Comparison of ENCODE assay signal across 10 mouse cellular contexts in the genomic region with DNA sequence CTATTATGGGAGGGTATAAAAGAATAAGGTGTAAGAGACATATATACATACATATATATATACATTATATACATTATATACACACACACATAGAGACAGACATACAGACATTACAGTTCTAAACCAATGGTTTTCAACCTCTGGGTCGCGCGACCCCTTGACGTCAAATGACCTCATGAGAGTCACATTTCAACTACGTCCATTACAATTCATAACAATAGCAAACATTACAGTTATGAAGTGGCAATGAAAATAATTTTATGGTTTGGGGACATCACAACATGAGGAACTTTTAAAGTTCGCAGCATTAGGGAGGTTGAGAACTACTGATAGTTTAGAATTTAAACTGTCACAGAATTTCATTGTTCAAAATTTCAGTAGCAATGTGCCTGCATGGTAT. TPM values are rescaled to one million over a fixed set of nuclear protein-coding genes. Genes with fewer than 3 reads are reported as not detected.
A peak's percentile ranks its signal among the peaks of the same experiment; 100 is the strongest.
DNase-seq lines count a peak whose midpoint lies in the region; ATAC-seq and TF ChIP-seq lines count a peak whose summit lies in the region.
"Had no signal": no experiment of that assay in that cellular context is flagged by ENCODE, and none has a peak within 500 bp of the region (broad histone marks: within the 10 kb centered on the region; RNA-seq: fewer than 3 reads in every experiment).

No protein-coding gene starts in this region.

- no peaks in the 10 kb centered on the region for H3K27me3 ChIP-seq in heart, adult 2 months (ENCODE audit: control insufficient read depth, insufficient read depth, low read length)
- H3K27me3 ChIP-seq in neural tube, embryonic 11.5 days (ENCODE audit: control insufficient read depth, insufficient read depth, low read length), result no peaks in the 10 kb centered on the region
- no peaks in the 10 kb centered on the region for H3K27me3 ChIP-seq in liver, embryonic 13.5 days

- intact Hi-C loops in heart, adult 2 months (cut with DNase I), result loop anchor here (2.0 kb wide), 2 partner anchors 59 to 85 kb away; no protein-coding TSS in a partner anchor
- intact Hi-C loops in heart, postnatal 10 days (cut with DNase I), result loop anchor here (2.0 kb wide), 3 partner anchors 29 to 89 kb away; no protein-coding TSS in a partner anchor

- H3K79me2 ChIP-seq in heart, adult 2 months (replicated peaks; ENCODE audit: control insufficient read depth, insufficient read depth, low read length), result peaks cover 5% of the 10 kb centered on the region

- no peaks in the 10 kb centered on the region for H3K9me3 ChIP-seq in neural tube, embryonic 11.5 days (ENCODE audit: control insufficient read depth, low read length)
- no peaks in the 10 kb centered on the region for H3K9me3 ChIP-seq in liver, embryonic 13.5 days (replicated peaks)

- TF ChIP-seq POLR2A in heart, adult 2 months (IDR thresholded peaks at IDR 0.05; ENCODE audit: insufficient read depth, low read depth, low read length), result no peak

- no peak for TF ChIP-seq EP300 in heart, adult 2 months (IDR thresholded peaks at IDR 0.05; ENCODE audit: insufficient read depth, low read depth, low read length)

- DNase-seq in heart, adult 2 months, result no peak
- DNase-seq in heart, postnatal 10 days, result no peak
- no peak for DNase-seq in neural tube, embryonic 11.5 days (ENCODE audit: low spot score)
- DNase-seq in neural tube, embryonic 10.5 days (ENCODE audit: extremely low spot score, low spot score), result no peak
- no peak for DNase-seq in liver, embryonic 13.5 days
- DNase-seq in spleen, postnatal 4 days (ENCODE audit: low spot score in 2 of 2), result no peak
- no peak for DNase-seq in cerebellum, adult 8-10 months
- DNase-seq in layer of hippocampus, postnatal 14 days (ENCODE audit: low spot score in 2 of 2), result no peak
- DNase-seq: adrenal gland, postnatal 10 days; gastrocnemius, postnatal 36 days had no signal

- 30% methylated on average over 6 of the region's 6 CpGs for WGBS in heart, adult 2 months
- WGBS in neural tube, embryonic 11.5 days, result 83% methylated on average over 6 of the region's 6 CpGs
- 70% methylated on average over 6 of the region's 6 CpGs for WGBS in liver, embryonic 13.5 days (ENCODE audit: insufficient replicate concordance)

- H3K4me2 ChIP-seq in neural tube, embryonic 11.5 days (ENCODE audit: low read depth), result peak overlapping the region; percentile 56
- H3K4me2 ChIP-seq in liver, embryonic 13.5 days, result peak overlapping the region; percentile 94

- TF ChIP-seq CTCF in heart, adult 2 months (IDR thresholded peaks at IDR 0.05), result no peak

- peaks cover 7% of the 10 kb centered on the region for H3K4me1 ChIP-seq in heart, adult 2 months (ENCODE audit: control insufficient read depth, insufficient read depth, low read length)
- peaks cover 5% of the 10 kb centered on the region; the same call in 1 of the 2 replicates for H3K4me1 ChIP-seq in neural tube, embryonic 11.5 days (ENCODE audit: control insufficient read depth, insufficient read depth, low read length)
- H3K4me1 ChIP-seq in liver, embryonic 13.5 days (replicated peaks), result peaks cover 34% of the 10 kb centered on the region

- H3K27ac ChIP-seq in heart, adult 2 months, result peak overlapping the region; percentile 99
- H3K27ac ChIP-seq in neural tube, embryonic 11.5 days (ENCODE audit: low read depth, low read length), result no peak overlapping the region
- H3K27ac ChIP-seq in liver, embryonic 13.5 days, result no peak overlapping the region

- peak overlapping the region; percentile 100; the same call in 1 of the 2 replicates for H3K9ac ChIP-seq in heart, adult 2 months (ENCODE audit: low read depth, low read length)
- no peak overlapping the region for H3K9ac ChIP-seq in neural tube, embryonic 11.5 days (ENCODE audit: low read length)
- H3K9ac ChIP-seq in liver, embryonic 13.5 days, result peak overlapping the region; percentile 89; the same call in 1 of the 2 replicates

- H3K4me3 ChIP-seq in heart, adult 2 months, result peak overlapping the region; percentile 98
- peak overlapping the region; percentile 91 for H3K4me3 ChIP-seq in neural tube, embryonic 11.5 days (ENCODE audit: low read depth, low read length)
- peak overlapping the region; percentile 86 for H3K4me3 ChIP-seq in liver, embryonic 13.5 days (replicated peaks)

- no peak for ATAC-seq in neural tube, embryonic 11.5 days (ENCODE audit: insufficient read depth, low FRiP score, low TSS enrichment)
- no peak for ATAC-seq in liver, embryonic 13.5 days (ENCODE audit: low read depth)

- peaks cover 15% of the 10 kb centered on the region for H3K36me3 ChIP-seq in heart, adult 2 months (ENCODE audit: control insufficient read depth, insufficient read depth, low read length)
- H3K36me3 ChIP-seq in neural tube, embryonic 11.5 days (ENCODE audit: control insufficient read depth, insufficient read depth, low read length), result no peaks in the 10 kb centered on the region
- H3K36me3 ChIP-seq in liver, embryonic 13.5 days, result 0 out of 2 replicates have a peak, but pooled peaks cover 2% of the 10 kb centered on the region

RNA-seq across cellular contexts. Expression of gene Cep85l, which starts 1.5 kb away (rescaled TPM):
- total RNA-seq in heart, adult 2 months (2021), result 10 to 100 TPM; 16.2 to 16.5 TPM
- polyA plus RNA-seq in heart, adult 2 months (2012; rRNA removed), result 4.3 and 8.3 TPM in 2 replicates
- total RNA-seq in heart, postnatal 10 days (2021), result 10 to 100 TPM; 18.8 to 20.9 TPM
- polyA plus RNA-seq in neural tube, embryonic 11.5 days (2014; fragmentation: Nextera tagmentation; extraction: Ambion mirVana), result 6.2 and 7.7 TPM in 2 replicates
- 1.1 and 1.3 TPM in 2 replicates for polyA plus RNA-seq in liver, embryonic 13.5 days (2015; fragmentation: Nextera tagmentation; extraction: Ambion mirVana)
- 10 to 100 TPM; 19.5 to 22.2 TPM for total RNA-seq in layer of hippocampus, postnatal 14 days (2021)

RNA-seq across cellular contexts. Expression of gene Pln, which starts 40.8 kb away (rescaled TPM):
- 1,000 to 10,000 TPM; 5,608 to 7,152 TPM for total RNA-seq in heart, adult 2 months (2021)
- 9,883 and 19,352 TPM in 2 replicates for polyA plus RNA-seq in heart, adult 2 months (2012; rRNA removed)
- 1,000 to 10,000 TPM; 4,397 to 5,124 TPM for total RNA-seq in heart, postnatal 10 days (2021)
- 1.9 and 2.3 TPM in 2 replicates for polyA plus RNA-seq in neural tube, embryonic 11.5 days (2014; fragmentation: Nextera tagmentation; extraction: Ambion mirVana)
- 0.37 and 1.1 TPM in 2 replicates for polyA plus RNA-seq in liver, embryonic 13.5 days (2015; fragmentation: Nextera tagmentation; extraction: Ambion mirVana)
- total RNA-seq in layer of hippocampus, postnatal 14 days (2021), result 1 to 10 TPM in 1 of 2 experiments, under 1 TPM in 1; 0.76 to 1.2 TPM

Comparison
In these comparisons a context has a peak if more than half of its experiments do, and no peak if none do; other contexts are left out.
1. RNA of gene Pln, which starts 40.8 kb away (total RNA-seq): 5,608 to 7,152 TPM in heart, adult 2 months and 4,397 to 5,124 TPM in heart, postnatal 10 days; 0.76 to 1.2 TPM in layer of hippocampus, postnatal 14 days; every median in the first group is over 1,000 times any median in the second.
2. Peak in every context shown above with its lines, with median percentiles within 50 percentile points of each other: H3K4me3 ChIP-seq.